Mouse (Mus musculus): Measurements from ENCODE around the gene Ppfibp2.

Ppfibp2 gene

DNA sequence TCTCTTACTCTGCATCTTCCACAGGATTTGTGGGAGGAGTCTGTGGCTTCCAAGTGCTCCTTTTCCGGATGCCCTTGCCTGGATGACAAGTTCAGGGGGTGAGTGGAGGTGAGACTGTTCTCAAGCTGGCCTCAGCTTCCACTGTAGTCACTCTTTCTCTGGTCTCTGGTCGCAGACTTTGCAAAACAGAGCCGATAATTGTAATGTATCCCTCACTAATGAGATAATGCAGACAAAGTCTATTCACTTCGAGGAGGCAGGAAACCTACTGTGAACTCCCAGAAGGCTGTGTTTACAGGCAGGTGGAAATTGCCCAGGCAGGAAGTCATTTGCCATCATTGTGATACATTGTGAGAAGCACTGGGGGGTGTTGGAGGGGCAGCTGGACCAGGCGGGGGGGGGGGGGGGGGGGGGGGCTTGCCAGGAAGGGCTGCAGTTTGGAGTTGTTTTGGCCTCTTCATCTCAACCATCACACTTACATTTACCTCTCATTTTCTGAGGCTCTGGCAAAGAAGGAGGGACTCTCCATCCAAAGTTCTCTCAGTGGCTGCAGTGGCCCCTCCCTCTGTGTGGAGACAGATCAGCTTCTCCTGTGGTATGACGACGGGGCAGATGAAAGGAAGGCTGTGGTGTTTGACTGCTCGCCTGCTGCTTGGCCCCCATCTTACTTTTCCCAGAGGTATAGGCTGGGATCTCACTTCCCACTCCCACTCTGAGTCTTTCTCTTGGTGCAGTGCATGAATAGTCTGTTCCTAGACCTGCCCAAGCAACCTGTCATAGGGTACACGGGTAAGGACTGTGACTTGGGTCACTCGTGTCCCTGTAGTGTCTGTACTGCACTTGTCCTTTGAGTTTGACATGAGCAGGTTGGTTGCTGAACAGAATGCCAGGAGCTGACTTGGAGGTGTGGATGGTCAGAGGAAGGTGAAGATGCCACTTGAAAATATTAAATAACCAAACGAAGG lies 23.3 kb downstream of the Ppfibp2 start:
- in situ Hi-C loops (cut with MseI, MboI), result no loop called here

DNA sequence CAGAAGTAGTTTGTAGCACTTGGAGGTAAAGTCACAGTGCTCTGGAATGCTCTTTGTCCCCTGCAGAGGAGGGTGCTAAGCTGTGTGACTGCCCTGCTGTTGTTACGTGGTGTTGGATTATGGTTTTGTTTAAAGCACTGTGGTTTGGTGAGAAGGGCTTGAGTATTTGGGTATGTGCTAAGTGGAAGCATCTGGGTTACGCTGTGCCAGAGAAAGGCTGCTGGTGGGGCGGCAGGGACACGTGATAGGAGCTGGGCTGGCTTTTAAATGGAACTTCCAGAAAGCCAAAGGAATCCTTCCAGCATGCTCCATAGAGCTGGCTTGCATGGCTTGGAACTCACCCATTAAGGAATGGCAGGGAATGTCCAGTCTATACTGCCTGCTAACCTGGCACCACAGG lies 24.2 kb downstream of the Ppfibp2 start:
- in situ Hi-C loops (cut with MseI, MboI), result no loop called here

DNA sequence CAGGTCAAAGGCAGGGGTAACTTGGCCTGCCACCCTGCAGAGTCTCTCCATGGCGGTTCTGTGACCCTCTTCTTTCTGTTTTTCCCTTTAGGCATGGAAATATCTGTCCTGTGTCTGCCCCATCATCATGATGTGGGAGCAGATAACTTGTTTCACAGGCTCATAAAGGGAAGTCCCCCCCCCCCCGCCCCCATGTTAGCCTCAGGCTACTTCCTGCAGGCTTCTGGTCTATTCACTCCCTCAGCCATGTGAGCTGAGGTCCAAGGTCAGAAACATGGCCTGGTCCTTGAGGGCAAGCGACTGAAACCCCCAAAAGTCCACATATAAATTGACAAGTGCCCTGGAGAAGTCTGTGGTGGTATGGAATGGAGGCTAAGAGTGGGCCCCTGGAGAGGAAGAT lies 25.1 kb downstream of the Ppfibp2 start:
- in situ Hi-C loops (cut with MseI, MboI), result no loop called here

DNA sequence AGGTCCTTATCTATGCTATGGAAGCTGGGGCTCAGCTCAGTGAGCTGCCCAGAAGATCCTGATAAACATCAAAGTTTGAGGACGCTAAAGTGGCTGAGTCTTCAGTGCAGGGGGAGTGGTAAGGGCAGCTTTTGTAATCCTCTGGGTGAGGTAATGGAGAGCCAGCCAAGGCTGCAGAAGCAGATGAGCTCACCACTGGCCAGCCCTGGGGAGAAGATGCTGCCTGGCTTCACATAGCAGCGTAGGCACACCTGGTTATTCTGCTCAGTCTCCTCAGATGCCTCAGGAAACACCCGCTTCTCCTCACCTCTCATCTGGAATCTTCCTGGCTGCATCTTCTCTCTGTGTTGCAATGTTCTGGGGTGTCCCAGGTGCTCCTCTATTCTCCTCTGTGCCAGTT lies 29.4 kb downstream of the Ppfibp2 start:
- in situ Hi-C loops (cut with MseI, MboI), result no loop called here

DNA sequence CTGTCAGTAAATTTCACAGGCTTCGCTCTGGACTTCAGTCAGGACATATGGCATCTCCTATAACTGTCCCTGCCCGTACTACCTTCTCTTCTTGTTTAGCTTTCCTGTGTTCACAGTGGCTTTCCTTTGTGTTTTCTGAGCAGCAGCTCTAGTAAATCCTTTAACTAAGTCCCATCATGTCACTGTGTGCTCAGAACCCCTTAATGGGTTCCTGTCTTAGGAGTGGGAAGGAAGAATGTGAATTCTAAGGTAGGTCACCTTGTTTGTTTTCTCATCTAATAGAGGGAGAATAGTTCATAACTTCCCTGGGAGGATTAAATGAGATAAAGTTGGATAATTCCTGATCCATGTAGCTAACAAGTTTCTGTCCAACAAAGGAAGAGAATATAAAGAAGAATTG lies 30.1 kb downstream of the Ppfibp2 start, which contains the start of gene 5330417H12Rik:
5330417H12Rik (minus strand) TSS at position 101 of the 400 bp plus-strand sequence.
- in situ Hi-C loops (cut with MseI, MboI), result no loop called here

DNA sequence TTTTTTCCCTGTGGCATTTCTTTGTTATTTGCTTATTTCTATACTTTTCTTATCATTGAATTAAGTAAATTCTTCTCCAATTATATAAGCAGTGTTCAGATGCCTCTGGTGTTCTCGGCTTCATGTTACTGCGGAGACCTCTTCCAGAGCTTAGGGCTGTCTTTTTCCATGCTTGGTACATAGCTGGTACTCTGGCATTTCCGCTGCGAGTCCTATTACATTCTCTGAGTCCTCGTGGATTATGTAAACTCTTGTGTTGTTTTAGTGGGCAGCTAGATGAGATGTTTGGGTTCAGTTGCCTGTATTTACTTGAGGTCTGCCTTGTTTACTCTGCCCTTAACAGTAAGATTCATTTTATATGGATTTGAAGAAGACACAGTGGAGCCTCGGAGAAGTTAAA lies 30.8 kb downstream of the Ppfibp2 start:
- in situ Hi-C loops (cut with MseI, MboI), result no loop called here

DNA sequence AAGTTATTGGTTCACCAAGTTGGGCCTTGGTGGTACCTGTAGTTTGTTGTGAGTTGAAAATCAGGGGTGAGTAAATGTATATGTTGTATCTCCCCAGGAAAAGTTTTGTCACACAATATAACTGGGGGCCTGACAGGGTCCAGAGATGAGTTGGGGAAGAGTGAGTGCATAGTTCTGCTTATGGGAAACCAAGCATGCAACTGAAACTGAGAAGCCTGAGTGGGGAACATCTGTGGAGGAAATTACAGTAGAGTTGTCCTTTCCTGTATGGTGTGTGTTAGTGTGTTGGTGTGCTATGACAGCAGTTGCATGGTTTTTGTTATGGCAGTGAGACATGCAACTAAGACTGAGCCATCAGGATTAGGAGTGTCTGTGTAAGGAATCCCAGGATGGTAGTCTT lies 33.4 kb downstream of the Ppfibp2 start:
- in situ Hi-C loops (cut with MseI, MboI), result no loop called here

DNA sequence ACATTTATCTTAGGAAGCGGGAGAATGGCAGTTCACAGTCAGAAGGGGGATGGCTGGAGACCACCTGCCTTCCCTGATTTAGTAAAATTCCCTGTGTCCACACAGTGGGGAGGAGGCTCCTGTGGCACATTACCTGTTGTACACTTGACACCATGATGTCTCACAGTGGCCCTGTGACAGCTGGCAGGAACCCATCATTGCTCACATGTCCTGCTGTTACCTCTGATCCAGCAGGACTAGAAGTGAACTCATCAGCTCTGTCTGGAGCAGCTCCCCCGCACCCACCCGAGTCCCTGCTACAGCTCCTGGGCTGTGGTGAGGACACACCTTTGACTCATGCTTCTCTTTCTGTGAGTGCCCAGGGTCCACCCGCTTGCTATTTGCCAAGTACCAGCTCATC lies 38.2 kb downstream of the Ppfibp2 start:
- in situ Hi-C loops (cut with MseI, MboI), result no loop called here

DNA sequence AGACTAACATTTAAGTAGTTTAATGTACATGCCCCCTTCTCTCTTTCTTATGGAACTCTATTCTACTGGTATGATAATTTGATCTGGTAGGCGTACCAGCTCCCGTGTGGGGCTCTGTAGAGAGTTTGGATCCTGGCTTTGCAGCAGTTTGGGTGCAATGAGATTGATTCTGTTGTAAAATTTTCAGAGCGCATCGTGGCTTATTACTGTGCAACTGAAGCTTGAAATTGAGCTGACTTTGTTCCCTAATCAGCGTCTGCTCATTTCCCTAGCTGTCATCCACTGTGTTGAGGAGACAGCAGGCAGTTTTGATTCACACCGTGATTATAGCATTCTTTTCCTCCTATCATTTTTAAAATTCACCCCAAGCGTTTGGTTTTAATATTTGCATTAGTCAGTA lies 42.4 kb downstream of the Ppfibp2 start:
- in situ Hi-C loops (cut with MseI, MboI), result no loop called here

DNA sequence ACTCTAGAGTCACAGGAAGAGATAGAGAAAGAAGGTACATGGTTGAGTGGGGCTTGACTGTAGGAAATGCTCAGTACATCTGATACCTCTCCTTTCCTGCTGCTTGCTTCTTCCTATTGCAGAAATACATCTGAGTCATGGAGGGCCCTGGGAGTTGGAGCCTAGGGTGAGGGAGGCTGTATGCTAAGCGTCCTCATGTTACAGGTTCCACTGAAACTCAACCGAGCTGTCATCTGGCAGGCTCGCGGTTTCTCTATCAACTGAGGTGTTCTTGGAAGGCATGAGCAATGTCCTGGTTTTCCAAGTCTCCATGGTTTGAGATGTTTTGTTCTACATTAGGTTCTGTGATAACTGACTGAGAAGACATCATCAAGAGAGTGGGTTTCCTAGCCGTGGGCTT lies 43.0 kb downstream of the Ppfibp2 start:
- in situ Hi-C loops (cut with MseI, MboI), result no loop called here

DNA sequence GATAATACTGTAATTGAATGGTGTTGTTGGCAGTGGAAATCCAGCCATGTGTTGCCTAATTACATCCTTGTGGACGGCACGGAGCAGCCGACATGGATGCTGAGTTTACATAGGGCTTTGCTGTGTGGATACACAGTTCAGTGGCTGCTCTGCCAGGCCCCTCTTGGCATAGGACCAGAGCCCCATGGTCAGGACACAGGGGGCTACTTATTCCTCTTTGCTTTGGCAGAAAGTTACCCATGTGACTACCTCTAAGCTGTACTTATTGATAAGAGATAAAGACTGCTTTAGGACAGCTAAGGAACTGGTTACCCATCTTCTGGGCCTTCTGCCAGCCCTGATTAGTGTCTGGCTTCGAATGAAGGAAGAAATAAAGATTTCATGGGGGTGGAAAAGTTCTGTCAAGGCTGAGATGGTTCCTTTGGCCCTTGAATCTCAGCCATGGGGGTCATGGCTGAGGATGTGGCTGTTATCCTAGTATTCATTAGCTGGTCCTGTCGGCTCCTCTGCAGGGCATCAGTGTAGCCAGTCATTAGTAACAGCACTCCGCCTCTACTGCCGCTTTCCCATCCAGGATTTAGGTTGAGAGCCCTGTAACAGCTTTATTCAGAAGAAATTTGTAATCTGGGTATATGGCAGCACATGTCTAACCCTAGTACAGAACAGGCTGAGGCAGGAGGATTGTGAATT lies 47.7 kb downstream of the Ppfibp2 start:
- in situ Hi-C loops (cut with MseI, MboI), result no loop called here

DNA sequence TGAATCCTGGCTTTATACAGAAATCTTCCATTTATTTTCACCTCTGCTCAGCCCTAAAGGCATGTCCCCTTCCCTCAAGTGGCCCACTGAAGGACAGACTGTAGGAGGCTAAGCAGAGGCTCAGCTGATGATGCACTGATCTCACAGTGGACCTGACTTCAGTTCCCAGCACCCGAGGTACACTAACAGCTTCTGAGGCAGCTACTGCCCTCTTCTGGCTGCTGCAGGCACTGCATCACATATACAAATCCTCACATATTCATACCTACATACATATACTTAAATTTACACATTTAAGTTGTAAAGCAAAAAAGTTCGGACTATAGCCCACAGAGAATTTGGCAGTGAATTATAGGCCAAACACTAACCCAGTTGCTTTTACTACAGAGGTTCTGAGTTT lies 50.0 kb downstream of the Ppfibp2 start:
- in situ Hi-C loops (cut with MseI, MboI), result no loop called here

DNA sequence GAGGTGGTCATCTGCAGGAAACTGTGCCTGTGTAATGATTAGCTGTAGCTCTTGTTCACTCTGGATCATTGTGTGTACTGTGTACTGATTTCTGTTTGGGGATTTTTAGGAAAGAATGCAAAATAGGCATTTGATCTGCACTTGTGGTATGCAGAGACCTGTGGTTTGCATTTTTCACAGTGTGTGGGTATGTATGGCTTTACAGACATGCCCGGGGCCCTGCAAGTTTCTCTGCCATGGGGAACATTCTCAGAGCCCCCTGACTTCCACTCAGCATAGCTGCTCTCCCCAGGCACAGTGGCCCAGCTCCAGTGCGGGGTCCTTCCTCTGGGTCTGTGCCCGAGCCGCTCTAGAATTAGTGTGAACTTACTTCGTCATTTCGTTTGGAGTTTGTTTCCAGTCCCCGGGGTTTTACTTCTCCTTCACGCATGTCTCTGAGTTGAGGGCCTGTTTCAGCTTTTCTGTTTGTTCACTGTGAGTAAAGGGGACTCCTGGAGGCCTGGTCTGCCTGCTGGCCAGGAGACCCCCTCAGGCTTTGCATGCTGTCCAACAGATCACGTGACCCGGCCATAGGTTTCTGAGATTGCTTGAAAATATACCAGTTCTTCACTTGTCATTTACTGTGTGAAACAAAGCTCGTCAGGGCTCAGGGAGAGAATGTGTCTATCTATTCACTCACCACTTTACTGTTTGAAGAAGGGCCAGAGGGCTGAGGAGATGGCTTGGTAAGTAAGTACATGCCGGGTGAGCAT lies 54.1 kb downstream of the Ppfibp2 start:
- in situ Hi-C loops (cut with MseI, MboI), result no loop called here

DNA sequence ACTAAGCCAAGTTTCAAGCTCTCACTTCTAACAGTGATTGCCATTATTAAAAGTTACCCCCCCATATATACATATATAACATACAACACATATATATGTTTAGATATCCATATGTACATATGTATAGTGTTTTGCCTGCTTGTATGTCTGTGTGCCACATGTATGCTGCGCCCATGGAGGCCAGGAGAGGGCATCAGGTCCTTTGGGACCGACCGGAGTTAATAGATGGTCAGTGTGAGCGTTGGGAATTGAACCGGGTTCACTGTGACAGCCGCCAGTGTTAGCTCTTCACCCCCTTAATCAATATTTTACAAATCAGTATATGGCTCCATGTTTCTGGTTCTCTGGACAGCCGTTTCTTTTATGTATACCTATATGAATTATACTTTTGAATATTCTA lies 55.0 kb downstream of the Ppfibp2 start:
- in situ Hi-C loops (cut with MseI, MboI), result no loop called here

DNA sequence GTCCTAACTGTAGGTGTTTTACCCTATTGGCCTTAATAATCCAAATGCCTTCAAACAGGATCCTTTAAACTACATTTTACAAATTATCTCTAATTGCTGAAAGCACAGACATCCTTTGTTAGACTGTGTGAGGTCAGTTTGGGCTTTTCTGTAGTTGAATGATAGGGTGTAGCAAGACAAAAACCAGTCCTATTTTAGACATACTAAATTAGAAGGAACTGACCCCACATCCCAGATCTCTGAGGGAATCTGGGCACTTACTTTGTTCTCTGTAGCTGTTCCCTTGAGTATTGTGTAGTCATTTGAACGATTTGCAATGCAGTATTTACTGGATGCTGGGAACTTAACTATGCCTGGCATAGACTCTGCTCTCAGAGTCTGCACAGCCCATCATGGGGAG lies 56.8 kb downstream of the Ppfibp2 start:
- in situ Hi-C loops (cut with MseI, MboI), result no loop called here

DNA sequence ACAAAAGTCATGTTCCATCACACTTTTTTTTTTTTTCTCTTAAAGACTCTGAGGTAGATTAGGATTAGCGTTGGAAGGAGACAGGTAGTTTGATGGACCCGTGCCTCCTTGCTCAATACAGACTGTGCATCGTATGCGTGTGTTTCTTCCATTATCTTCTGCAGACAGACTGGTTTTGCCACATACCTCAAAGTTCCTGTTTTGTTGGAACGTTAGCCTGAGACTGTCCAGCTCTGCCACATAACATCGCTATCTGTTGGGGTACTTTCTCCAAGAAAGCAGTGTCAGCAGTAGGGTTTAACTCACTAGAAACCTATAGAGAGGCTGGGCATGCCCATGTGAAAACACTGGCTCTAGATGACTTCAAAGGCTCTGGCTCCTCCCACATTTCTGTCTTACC lies 61.4 kb downstream of the Ppfibp2 start:
- in situ Hi-C loops (cut with MseI, MboI), result no loop called here

DNA sequence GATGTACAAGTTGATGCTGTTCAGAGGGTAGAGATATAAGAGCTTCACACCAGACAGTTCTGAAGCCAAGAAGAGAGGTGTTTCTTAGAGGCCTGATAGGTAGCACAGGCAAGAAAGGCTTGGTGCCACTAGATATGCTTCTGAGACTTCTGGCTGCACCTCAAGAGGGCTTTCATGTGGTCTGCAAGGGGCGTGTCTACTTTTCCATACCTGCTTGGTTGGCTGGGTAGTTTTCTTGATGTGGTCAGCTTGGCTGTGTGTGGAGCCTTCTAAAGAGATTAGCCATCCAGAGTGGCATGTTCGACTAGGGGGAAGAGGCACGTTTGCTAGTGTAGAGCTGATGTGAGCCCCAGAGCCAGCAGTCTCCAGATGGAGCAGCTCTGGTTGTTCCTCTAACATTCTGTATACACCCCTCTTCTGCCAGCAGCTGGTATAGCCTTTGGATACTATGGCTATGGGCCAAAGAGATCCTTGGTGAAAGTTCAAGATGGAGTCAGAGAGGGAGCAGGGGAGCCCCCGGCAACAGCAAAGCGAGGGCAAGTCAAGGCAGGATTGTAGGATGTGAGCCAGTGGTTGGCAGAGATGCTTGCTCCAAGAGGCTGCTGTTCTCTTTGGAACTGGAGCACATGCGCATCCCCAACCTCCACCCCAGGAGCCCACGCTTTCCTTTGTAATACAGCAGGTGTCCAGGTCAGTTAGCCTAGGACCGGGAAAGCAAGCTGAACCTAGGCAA lies 64.3 kb downstream of the Ppfibp2 start:
- in situ Hi-C loops (cut with MseI, MboI), result no loop called here

DNA sequence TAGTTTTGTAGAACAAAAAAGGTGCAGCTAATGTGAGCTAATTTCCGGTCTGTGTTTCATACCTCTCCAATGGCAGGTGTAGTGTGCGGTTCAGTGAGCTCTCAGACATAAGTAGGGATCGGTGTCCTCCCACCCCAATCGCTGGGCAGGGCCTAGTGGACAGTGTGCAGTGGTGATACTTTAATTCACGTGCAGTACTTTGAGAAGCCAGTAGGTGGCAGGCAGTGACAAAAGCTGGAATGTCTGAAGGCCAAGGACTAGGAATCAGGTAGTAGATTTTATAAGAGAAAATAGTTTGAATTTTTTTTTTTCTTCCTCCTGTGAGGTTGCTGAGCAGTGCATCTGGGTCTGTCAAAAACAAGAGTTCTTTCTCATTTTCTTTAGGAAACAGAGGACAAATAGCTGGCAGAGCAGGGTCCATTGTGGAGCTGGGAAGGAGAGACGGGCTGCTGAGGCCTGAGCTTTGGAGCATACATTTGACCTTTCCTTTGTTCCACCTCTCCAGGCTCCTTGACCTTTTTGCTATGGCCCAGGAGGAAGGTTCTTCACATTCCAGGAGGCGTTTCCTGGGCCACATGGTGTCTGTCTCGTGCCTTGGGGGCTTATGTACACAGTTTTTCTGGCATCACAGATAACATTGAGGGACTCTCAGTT lies 66.3 kb downstream of the Ppfibp2 start:
- in situ Hi-C loops (cut with MseI, MboI), result loop anchor here (5.0 kb wide), 1 partner anchor 46 kb away; no protein-coding TSS in a partner anchor

DNA sequence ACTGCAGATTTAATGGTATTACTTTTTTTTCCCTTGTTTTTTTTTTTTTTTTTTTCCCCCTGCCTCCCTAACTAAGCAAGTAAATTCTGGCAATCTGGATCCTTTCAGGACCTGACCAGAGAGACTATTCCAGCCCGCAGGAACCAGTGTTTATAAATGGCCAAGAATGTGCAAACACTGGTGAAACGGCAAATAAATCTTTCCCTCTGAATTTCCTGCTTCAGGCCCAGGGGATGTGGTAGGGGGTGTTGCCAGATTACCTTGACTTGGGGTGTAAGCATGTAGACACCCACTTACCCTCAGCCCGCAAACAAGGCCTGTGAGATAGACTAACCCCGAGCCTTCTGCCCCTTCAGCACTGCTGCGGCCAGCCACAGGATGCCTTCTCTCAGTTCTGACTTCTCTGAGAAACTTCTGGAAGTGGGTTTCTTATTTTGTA lies 66.9 kb downstream of the Ppfibp2 start:
- in situ Hi-C loops (cut with MseI, MboI), result loop anchor here (5.0 kb wide), 1 partner anchor 45 kb away; no protein-coding TSS in a partner anchor

DNA sequence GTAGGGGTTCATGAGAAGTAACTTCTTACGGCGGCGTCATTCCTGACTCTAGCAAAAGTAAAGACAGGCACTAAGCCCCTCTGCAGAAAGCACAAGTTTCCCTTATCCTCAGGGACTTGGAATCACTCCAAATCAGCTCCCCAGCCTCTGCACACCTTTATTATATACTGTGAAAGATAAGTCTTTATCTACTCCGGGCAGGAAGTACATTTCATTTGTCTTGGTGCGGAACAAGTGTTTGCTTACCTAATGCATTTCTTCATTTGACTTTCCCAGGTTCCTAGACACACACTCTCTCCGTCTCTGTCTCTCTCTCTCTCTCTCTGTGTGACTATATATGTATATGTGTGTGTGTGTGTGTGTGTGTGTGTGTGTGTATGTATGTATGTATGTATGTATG lies 68.6 kb downstream of the Ppfibp2 start:
- in situ Hi-C loops (cut with MseI, MboI), result loop anchor here (5.0 kb wide), 1 partner anchor 44 kb away; no protein-coding TSS in a partner anchor

All from mouse trophoblast stem cell (cell line).